Mouse (Mus musculus): Measurements from ENCODE around the gene Ripk4. TPM values are rescaled to one million over a fixed set of nuclear protein-coding genes. Genes with fewer than 3 reads are reported as not detected.

The Ripk4 gene
- total RNA-seq, 1 experiment from 2014 or later = 0.33 TPM

DNA sequence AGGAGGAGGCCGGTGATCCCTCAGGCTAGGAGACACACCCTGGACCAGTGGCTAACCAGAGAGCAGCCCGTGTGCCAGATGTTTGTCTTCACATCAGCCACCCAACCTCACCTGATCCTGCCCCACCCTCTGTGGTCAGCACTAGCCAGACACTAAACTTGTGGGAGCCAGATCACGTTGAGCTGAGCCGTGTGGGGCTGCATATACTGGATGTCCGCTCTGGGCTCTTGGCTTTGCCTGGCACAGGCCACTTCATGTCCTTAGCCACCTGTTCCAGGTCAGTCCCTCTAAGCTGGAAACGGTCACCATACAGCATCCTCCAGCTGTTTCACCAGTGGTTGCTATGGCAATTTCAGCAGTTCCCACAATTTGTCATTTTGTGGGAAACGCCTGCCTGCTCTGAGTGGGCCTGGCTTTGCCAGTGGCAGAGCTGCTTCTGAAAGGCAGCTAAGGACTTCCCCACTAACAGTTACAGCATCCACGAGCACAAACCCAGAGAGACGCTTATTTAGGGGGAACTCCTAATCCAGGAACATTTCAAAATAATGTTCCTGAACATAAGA, 28.7 kb downstream of the Ripk4 start:
- DNase-seq = no peak

DNA sequence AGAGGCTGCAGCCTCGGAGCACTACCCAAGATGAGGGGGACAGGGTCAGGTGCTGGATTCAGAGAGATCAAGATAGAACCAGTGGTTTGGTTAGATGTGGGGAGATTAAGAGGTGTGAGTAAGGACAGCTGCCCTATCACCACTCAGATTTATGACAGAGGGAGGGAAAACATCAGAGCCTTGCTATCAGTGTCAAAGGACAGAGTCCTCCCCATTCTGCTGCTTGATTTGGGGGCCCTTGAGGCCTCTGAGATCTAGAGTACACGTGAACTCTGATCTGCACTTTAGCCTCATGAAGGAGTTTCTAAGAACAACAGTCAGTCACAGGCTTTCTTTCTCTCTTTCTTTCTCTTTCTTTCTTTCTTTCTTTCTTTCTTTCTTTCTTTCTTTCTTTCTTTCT, 30.0 kb downstream of the Ripk4 start:
- DNase-seq = no peak

DNA sequence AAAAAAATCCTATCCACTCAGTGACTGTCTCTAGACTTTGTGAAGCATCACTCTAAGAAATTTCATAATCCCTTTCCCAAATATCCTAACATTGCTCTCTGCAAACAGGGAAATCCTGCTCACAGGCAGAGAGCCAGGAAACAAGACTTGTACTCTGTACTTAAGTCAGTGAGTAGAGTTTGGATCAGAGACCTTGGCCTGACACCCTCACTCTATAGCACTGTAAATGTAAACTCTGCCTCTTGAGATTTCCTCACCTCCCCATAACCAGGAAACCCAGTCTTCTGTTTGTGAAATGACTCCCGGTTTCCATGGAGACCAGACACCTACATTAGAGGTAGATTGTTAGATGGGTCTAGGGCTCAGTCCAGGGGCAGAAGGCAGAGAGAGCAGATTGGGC, 33.3 kb downstream of the Ripk4 start:
- no peak for DNase-seq

DNA sequence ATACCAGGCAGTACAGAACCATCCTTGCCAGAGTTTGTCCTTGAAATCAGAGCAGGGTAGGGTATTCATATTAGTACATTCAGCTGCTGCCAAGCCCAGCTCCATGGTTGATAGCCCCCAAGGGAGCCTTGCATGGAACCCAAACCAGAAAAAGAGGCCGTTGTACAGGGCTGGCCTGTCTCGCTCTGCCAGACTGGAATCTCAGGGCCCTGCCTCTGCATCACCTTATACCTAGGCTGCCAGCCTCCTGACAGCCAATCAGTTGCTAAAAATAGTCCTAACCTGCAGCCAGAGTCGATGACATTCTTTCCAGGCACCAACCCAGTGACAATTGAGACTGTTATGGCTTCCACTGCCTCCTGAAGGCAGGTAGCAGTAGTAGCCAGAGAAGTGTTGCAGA, 37.2 kb downstream of the Ripk4 start:
- no peak for DNase-seq

DNA sequence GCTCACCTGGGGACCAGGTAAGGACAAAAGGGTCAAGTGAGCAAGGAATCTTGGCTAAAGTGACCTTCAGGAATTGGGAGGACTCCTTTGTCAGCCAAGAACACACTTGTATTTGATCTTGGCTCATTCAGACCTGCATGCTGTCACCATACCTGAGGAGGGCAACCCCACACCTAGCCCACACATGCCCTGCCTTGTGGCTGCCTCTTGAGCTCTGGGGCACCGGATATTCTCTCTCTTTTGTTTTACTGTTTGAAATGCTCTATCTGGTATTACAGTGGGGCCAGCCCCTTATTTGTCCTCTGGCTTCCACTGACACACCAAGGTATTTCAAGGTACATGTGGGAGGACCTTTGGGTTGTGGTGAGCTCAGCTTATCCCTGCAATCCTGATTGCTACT, 43.5 kb downstream of the Ripk4 start:
- DNase-seq = no peak

DNA sequence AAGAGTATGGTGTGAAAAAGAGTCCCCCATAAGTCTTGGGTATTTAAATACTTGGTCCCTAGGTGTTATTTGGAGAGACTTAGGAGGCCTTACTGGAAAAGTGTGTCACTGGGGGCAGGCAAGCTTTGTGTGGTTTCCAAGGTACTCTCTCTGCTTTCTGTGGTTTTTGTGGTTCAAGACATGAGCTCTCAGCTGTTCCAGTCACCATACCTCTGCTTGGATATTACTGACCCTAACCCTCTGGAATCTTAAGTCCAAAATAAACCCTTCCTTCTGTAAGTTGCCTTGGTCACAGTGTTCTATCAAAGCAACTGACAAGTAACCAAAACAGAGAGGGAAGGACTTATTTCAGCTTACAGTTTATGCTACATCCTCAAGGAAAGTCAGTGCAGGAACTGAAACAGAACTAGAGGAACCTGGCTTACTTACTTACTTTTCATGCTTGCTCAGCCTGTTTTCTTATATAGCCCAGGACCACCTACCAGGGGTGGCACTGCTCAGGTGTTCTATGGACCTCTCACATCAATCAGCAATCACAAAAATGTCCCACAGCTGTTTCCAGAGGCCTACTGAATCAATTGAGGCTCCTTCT, 44.1 kb downstream of the Ripk4 start:
- DNase-seq = no peak

DNA sequence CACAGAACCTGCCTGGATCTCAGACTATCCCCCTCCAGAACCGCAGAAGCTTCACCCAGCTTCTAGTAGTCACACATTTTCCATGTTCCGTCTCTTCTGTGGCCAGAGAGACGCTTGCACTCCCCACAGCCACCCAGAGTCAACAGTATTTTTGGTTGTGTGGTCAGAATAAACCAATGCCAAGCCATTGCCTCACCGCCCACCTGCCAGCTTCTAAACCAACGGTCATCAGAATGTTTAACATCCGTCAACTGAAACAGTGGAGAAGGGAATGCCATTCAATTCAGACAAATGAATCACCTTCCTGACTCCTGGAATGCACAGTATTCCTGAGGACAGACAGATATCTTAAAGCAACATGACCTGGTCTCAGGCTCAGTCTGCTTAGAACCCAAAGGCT, 47.0 kb downstream of the Ripk4 start:
- DNase-seq = no peak

DNA sequence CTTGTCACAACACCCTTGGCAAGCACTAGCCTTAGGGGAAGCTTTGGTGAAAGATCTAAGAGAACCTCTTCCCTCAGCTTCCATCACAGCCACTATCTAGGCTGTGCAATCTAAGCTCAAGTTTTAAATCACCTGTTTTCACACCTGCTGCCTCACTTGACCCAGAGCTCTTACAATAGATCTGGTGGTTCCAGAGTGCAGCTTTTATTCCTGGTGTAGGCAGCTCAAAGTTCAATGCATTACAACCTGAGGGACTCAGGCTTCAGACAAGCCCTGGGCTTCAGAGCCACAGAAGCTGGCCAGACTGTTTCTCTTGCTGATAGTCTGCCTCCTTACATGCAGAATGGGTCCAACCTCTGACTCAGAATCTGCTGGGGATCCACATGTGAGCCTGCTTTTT, 51.5 kb downstream of the Ripk4 start:
- DNase-seq = no peak

DNA sequence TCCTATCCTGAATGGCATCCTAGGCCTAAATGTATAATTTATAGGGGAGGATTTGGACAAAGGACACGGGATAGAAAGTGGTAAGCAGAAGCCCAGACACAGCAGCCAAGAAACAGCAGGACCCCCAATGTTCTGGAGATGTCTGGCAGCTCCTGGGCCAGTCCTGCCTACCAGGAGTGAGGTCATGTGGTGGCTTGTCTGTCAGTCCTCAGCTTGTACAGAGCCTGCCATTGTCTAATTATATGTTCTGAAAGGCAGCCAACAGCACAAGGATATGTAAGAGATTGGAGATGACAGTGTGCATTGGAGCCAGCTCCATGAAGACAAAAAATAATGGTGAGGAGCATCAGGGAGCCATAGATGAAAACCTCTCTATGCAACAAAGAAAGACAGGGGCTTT, 61.7 kb downstream of the Ripk4 start:
- no peak for DNase-seq

DNA sequence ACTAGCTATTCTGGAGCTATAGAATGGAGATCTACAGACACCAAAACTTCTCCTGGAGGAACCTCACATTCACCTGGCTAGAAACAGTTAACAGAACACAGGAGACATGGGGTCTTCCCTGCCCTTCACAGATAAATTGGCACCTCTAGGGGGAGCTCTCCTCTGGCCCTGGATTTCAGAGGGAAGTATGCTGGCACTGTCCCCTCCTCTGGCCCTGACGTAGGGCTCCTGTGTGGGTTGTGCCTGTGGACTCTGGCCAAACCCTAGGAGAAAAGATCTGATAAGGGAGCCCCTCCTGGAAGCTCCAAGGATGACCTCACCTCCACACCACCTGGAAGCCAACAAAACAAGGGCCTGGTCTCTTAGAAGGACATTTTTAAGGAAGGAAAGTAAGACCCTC, 65.8 kb downstream of the Ripk4 start:
- no peak for DNase-seq

DNA sequence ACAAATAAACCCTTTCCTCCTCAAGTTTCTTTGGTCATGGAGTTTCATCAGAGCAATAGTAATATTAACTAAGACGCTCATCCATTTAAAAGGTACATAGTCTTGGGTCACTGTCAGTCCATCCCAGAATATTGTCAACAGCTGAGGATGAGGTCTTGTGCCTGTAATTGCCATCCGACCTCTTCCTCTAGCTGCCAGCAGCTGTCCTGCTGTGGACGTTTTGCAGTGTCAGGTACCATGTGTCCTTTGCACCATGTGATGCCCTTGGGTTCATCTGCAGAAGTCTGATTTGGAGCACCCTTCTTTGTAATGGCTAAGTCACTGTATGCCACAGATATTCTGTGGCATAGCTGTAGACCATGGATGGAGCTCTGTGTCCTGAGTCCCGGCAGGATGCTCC, 67.9 kb downstream of the Ripk4 start:
- no peak for DNase-seq

Other genes starting within 250 kb of the Ripk4 start
- not detected in 2 replicates for gene Fam3b, start 249.0 kb downstream of the Ripk4 start, total RNA-seq (2021)
- gene Tmprss2, start 152.6 kb downstream of the Ripk4 start, total RNA-seq (2021) = not detected in 2 replicates
- gene Prdm15, start 88.1 kb upstream of the Ripk4 start, total RNA-seq (2021) = 11.9 and 14.5 TPM in 2 replicates
- gene C2cd2, start 198.8 kb upstream of the Ripk4 start, total RNA-seq (2021) = 24.7 and 25.2 TPM in 2 replicates
- 35.4 and 35.6 TPM in 2 replicates for gene Zbtb21, start 198.8 kb upstream of the Ripk4 start, total RNA-seq (2021)
- gene B230307C23Rik, start 233.5 kb upstream of the Ripk4 start, total RNA-seq (2021) = 45.3 and 48.6 TPM in 2 replicates